Mouse (Mus musculus) C2C12 (cell line): ENCODE data around the gene Lrrc14b. TPM values are rescaled to one million over a fixed set of nuclear protein-coding genes. Genes with fewer than 3 reads are reported as not detected.

Experiments
- H3K27me3 ChIP-seq: one replicate; pipeline ENCODE4 v1.6.1; 2011; ENCODE audit not compliant: control insufficient read depth, insufficient read depth, insufficient read length
- H3K36me3 ChIP-seq: one replicate; pipeline ENCODE4 v1.6.1; 2011; ENCODE audit not compliant: control insufficient read depth, insufficient read depth
- H3K4me3 ChIP-seq: one replicate; pipeline ENCODE4 v1.5.1; 2011; ENCODE audit warnings: mild to moderate bottlenecking, control low read depth; ENCODE audit not compliant: poor library complexity, insufficient read depth, severe bottlenecking
- H3K79me2 ChIP-seq: one replicate; pipeline ENCODE4 v1.6.1; 2011; ENCODE audit not compliant: control insufficient read depth, insufficient read depth
- H3K79me3 ChIP-seq: one replicate; pipeline ENCODE4 v1.6.1; 2011; ENCODE audit warnings: low read depth, control low read depth
- H3ac ChIP-seq: one replicate; pipeline ENCODE3; 2011; ENCODE audit warnings: low read depth; ENCODE audit not compliant: control insufficient read depth, insufficient read length
- CEBPB ChIP-seq: IDR thresholded peaks from one replicate; pipeline ENCODE4 v1.6.1; 2011; ENCODE audit warnings: low read depth, mild to moderate bottlenecking, control low read depth, moderate library complexity
- CTCF ChIP-seq: IDR thresholded peaks from one replicate; pipeline ENCODE4 v1.5.1; 2011; ENCODE audit not compliant: control insufficient read depth, insufficient read depth, insufficient read length
- FOSL1 ChIP-seq: IDR thresholded peaks from one replicate; pipeline ENCODE4 v1.8.0; 2011; ENCODE audit warnings: mild to moderate bottlenecking, low read length; ENCODE audit not compliant: poor library complexity, insufficient read depth, severe bottlenecking
- MAX ChIP-seq: IDR thresholded peaks from one replicate; pipeline ENCODE4 v1.6.1; 2011; ENCODE audit warnings: mild to moderate bottlenecking, control low read depth
- MYOD1 ChIP-seq: IDR thresholded peaks from one replicate; pipeline ENCODE4 v1.6.1; 2011; ENCODE audit warnings: low read depth; ENCODE audit not compliant: control insufficient read depth, insufficient read length
- MYOG ChIP-seq: IDR thresholded peaks from one replicate; pipeline ENCODE4 v1.6.1; 2011; ENCODE audit not compliant: control insufficient read depth, insufficient read length; ENCODE audit errors: extremely low read depth
- USF1 ChIP-seq: IDR thresholded peaks from one replicate; pipeline ENCODE4 v1.6.1; 2011; ENCODE audit warnings: low read depth, mild to moderate bottlenecking, control low read depth, moderate library complexity
- microRNA-seq: library from miRNA; unstranded; fragments of <30 nt; microRNA quantifications from one replicate; pipeline ENCODE4, GENCODE M21; 2019; ENCODE audit warnings: borderline microRNAs expressed
- polyA plus RNA-seq: library from polyadenylated mRNA; unstranded; fragments of >200 nt; fragmentation: generic; extraction: Trizol; gene quantifications from one replicate; pipeline ENCODE4 v1.2.1, GENCODE M21; 2012; ENCODE audit warnings: missing spikeins

The Lrrc14b gene
- polyA plus RNA-seq, 1 experiment, result 0.01 TPM

DNA sequence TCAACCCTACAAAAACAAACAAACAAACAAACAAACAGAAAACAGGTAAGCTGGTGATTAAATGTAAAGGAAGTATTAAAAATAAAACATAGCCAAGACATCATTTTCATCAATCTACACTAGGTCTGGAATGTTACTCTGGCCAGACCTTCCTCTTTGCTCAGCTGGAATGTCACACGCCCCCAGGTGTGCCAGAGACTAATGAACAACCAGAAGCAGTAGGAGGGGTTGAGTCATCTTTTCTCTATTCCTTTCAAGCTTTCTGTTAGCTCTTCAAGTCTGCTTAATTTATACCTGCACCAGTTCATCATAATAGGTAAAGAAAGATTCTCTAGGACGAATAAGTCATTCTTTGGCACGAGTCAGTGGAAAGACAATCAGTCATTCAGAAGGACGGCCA lies 47.4 kb downstream of the Lrrc14b start:
- Histone ChIP-seq H3K79me3 (peaks cover 29% of the 10 kb centered on the region), H3K79me2 (peaks cover 47% of the 10 kb centered on the region), H3K36me3 (peaks cover 35% of the 10 kb centered on the region), H3K4me3 (peak overlapping the region; percentile 90), H3ac (peak overlapping the region; percentile 97), H3K27me3 (no peaks in the 10 kb centered on the region)
- no peak for TF ChIP-seq FOSL1
- TF ChIP-seq CTCF, result no peak
- TF ChIP-seq CEBPB, result no peak
- TF ChIP-seq MYOD1, result no peak
- TF ChIP-seq MAX, result no peak
- TF ChIP-seq USF1, result no peak
- no peak for TF ChIP-seq MYOG

GRCm38 (mm10) chr13:74314616-74315015 lies 49.2 kb downstream of the Lrrc14b start:
- TF ChIP-seq MAX (no peak), CEBPB (no peak), MYOG (no peak), USF1 (no peak), MYOD1 (no peak), FOSL1 (no peak), CTCF (no peak)

More at GRCm38 (mm10) chr13:74314616-74315015, 49.2 kb downstream of the Lrrc14b start:
- no peak overlapping the region for H3K4me3 ChIP-seq
- H3K79me3 ChIP-seq, result peaks cover 29% of the 10 kb centered on the region
- peaks cover 32% of the 10 kb centered on the region for H3K36me3 ChIP-seq
- peaks cover 47% of the 10 kb centered on the region for H3K79me2 ChIP-seq
- H3ac ChIP-seq, result no peak overlapping the region
- no peaks in the 10 kb centered on the region for H3K27me3 ChIP-seq

Small RNA genes lying within 50 kb of the gene (microRNA-seq; reads per million reads assigned to microRNA genes)
- gene Mir692-3, result not detected

Other genes with a start within 250 kb of the Lrrc14b start
- 0.01 TPM for gene Slc9a3, start 242.5 kb downstream of the Lrrc14b start, polyA plus RNA-seq
- gene Exoc3, start 155.3 kb downstream of the Lrrc14b start, polyA plus RNA-seq, result 22.8 TPM
- 2.0 TPM for gene Ahrr, start 71.7 kb downstream of the Lrrc14b start, polyA plus RNA-seq
- 98.2 TPM for gene Pdcd6, start 46.4 kb downstream of the Lrrc14b start, polyA plus RNA-seq
- gene Sdha, start 13.7 kb downstream of the Lrrc14b start, polyA plus RNA-seq, result 166 TPM
- 27.2 TPM for gene Ccdc127, start 13.7 kb downstream of the Lrrc14b start, polyA plus RNA-seq
- 0.48 TPM for gene Zfp72, start 26.8 kb upstream of the Lrrc14b start, polyA plus RNA-seq
- 452 TPM for gene Ftl1-ps1, start 35.7 kb upstream of the Lrrc14b start, polyA plus RNA-seq
- 2.5 TPM for gene Zfp825, start 130.0 kb upstream of the Lrrc14b start, polyA plus RNA-seq